Mouse (Mus musculus): Measurements from ENCODE around the gene Creb3l2.

- TF ChIP-seq CTCF (IDR thresholded peaks at IDR 0.05; ENCODE audit: control insufficient read depth, insufficient read depth, insufficient read length) (no peak), USF1 (IDR thresholded peaks at IDR 0.05; ENCODE audit: low read depth) (no peak), MAX (IDR thresholded peaks at IDR 0.05) (no peak), MYOD1 (IDR thresholded peaks at IDR 0.05; ENCODE audit: control insufficient read depth, insufficient read length, low read depth) (no peak), FOSL1 (IDR thresholded peaks at IDR 0.05; ENCODE audit: insufficient read depth, low read length, poor library complexity, severe bottlenecking) (no peak), MYOG (IDR thresholded peaks at IDR 0.05; ENCODE audit: control insufficient read depth, extremely low read depth, insufficient read length) (no peak)
Observed at GRCm38 (mm10) chr6:37425833-37426232, 16.1 kb downstream of the Creb3l2 start.
